Mouse (Mus musculus) G1E (cell line): Measurements from ENCODE around the gene Cyp1a2. TPM values are rescaled to one million over a fixed set of nuclear protein-coding genes. Genes with fewer than 3 reads are reported as not detected.

Source experiments
- ATAC-seq: 2 replicates; pipeline ENCODE4 v1.8.0; 2016; ENCODE audit warnings: mild to moderate bottlenecking; ENCODE audit not compliant: insufficient number of reproducible peaks, poor library complexity, low FRiP score, severe bottlenecking; ENCODE audit errors: extremely low read depth
- DNase-seq: peaks from one replicate; pipeline ENCODE4 v3.0.0; 2012; ENCODE audit warnings: low spot score
- H3K27me3 ChIP-seq: 2 replicates; pipeline ENCODE4 v1.6.1; 2012; ENCODE audit warnings: mild to moderate bottlenecking, low read length, inconsistent platforms; ENCODE audit not compliant: insufficient read depth
- H3K36me3 ChIP-seq: replicated peaks from 2 replicates; pipeline ENCODE3; 2012; ENCODE audit warnings: mild to moderate bottlenecking, inconsistent platforms
- H3K4me1 ChIP-seq: 2 replicates; pipeline ENCODE4 v1.6.1; 2012; ENCODE audit warnings: low read depth, low read length, inconsistent platforms, mixed read lengths; ENCODE audit not compliant: insufficient read depth
- H3K4me3 ChIP-seq: 2 replicates; pipeline ENCODE4 v1.5.1; 2012; ENCODE audit warnings: low read depth, mild to moderate bottlenecking, inconsistent platforms, low read length, moderate library complexity, mixed read lengths
- H3K9me3 ChIP-seq: replicated peaks from 2 replicates; pipeline ENCODE4 v1.6.1; 2012; ENCODE audit warnings: inconsistent platforms
- CTCF ChIP-seq: IDR thresholded peaks from 2 replicates; pipeline ENCODE4 v1.5.1; 2012; ENCODE audit warnings: low read depth, low read length, inconsistent platforms, mixed read lengths
- GATA1 ChIP-seq: IDR thresholded peaks from 2 replicates; pipeline ENCODE4 v1.6.1; 2012; ENCODE audit warnings: borderline replicate concordance, low read length, inconsistent platforms, mixed read lengths
- GATA2 ChIP-seq: IDR thresholded peaks from 2 replicates; pipeline ENCODE4 v1.6.1; 2012; ENCODE audit warnings: low read depth, low read length, inconsistent platforms, borderline replicate concordance
- POLR2AphosphoS5 ChIP-seq: IDR thresholded peaks from 2 replicates; pipeline ENCODE4 v1.6.1; 2012; ENCODE audit warnings: low read depth, low read length, inconsistent platforms; ENCODE audit not compliant: insufficient replicate concordance
- TAL1 ChIP-seq: conservative IDR thresholded peaks from 2 replicates; pipeline ENCODE4 v1.6.1; 2012; ENCODE audit warnings: low read depth, low read length, inconsistent platforms, mixed read lengths
- polyA plus RNA-seq: library from polyadenylated mRNA; stranded (reverse); fragments of >175 nt; gene quantifications from 2 replicates; pipeline ENCODE4 v1.2.3, GENCODE M21; 2012
- total RNA-seq, 2 experiments: library from RNA; stranded (forward) in 1 of 2; stranded (reverse) in 1 of 2; fragments of 200-1000 nt in 1 of 2; fragments of >200 nt in 1 of 2; fragmentation: Nextera tagmentation in 1 of 2; gene quantifications; 2 replicates each; pipeline ENCODE4 v1.2.3; 2014 to 2017

The Cyp1a2 gene
- total and polyA plus RNA-seq, 3 experiments = not detected

- Histone ChIP-seq H3K4me3 (no peak overlapping the region), H3K27me3 (peaks cover 34% of the 10 kb centered on the region), H3K9me3 (no peaks in the 10 kb centered on the region), H3K4me1 (no peaks in the 10 kb centered on the region), H3K36me3 (no peaks in the 10 kb centered on the region)
- DNase-seq (no peak), ATAC-seq (no peak)
- TF ChIP-seq CTCF (no peak), POLR2AphosphoS5 (no peak), GATA2 (no peak), TAL1 (no peak), GATA1 (no peak)
These were observed 15.7 kb downstream of the Cyp1a2 start for GRCm38 (mm10) chr9:57667817-57668216.

- Histone ChIP-seq H3K4me1 (no peaks in the 10 kb centered on the region), H3K36me3 (no peaks in the 10 kb centered on the region), H3K9me3 (no peaks in the 10 kb centered on the region), H3K27me3 (peaks cover 34% of the 10 kb centered on the region), H3K4me3 (no peak overlapping the region)
- no peak for TF ChIP-seq POLR2AphosphoS5
- TF ChIP-seq CTCF = no peak
- no peak for TF ChIP-seq TAL1
- no peak for TF ChIP-seq GATA2
- no peak for TF ChIP-seq GATA1
- ATAC-seq (no peak), DNase-seq (no peak)
These were observed 16.4 kb downstream of the Cyp1a2 start for GRCm38 (mm10) chr9:57667136-57667535.

GRCm38 (mm10) chr9:57666536-57666935 is 17.0 kb downstream of the Cyp1a2 start:
- no peak for DNase-seq
- H3K27me3 ChIP-seq = peaks cover 36% of the 10 kb centered on the region
- ATAC-seq = no peak
- H3K4me3 ChIP-seq = no peak overlapping the region
- no peak for TF ChIP-seq CTCF
- TF ChIP-seq TAL1 = no peak
- TF ChIP-seq GATA2 = no peak
- no peak for TF ChIP-seq GATA1
- no peak for TF ChIP-seq POLR2AphosphoS5
- no peaks in the 10 kb centered on the region for H3K9me3 ChIP-seq
- H3K36me3 ChIP-seq = no peaks in the 10 kb centered on the region
- H3K4me1 ChIP-seq = no peaks in the 10 kb centered on the region

- no peaks in the 10 kb centered on the region for H3K36me3 ChIP-seq
- no peak for ATAC-seq
- H3K27me3 ChIP-seq = peaks cover 39% of the 10 kb centered on the region
- H3K4me1 ChIP-seq = peaks cover 13% of the 10 kb centered on the region
- TF ChIP-seq GATA1 = no peak
- H3K4me3 ChIP-seq = no peak overlapping the region
- no peak for DNase-seq
- no peaks in the 10 kb centered on the region for H3K9me3 ChIP-seq
These were observed 18.9 kb downstream of the Cyp1a2 start for GRCm38 (mm10) chr9:57664616-57665015.

- Histone ChIP-seq H3K4me1 (peaks cover 14% of the 10 kb centered on the region), H3K36me3 (no peaks in the 10 kb centered on the region), H3K27me3 (peaks cover 20% of the 10 kb centered on the region), H3K9me3 (no peaks in the 10 kb centered on the region), H3K4me3 (no peak overlapping the region)
- DNase-seq (no peak), ATAC-seq (no peak)
- TF ChIP-seq GATA1 (no peak), CTCF (no peak), POLR2AphosphoS5 (no peak), GATA2 (no peak), TAL1 (no peak)
These were observed 22.0 kb downstream of the Cyp1a2 start for GRCm38 (mm10) chr9:57661552-57661951.

GRCm38 (mm10) chr9:57660501-57660900 is 23.0 kb downstream of the Cyp1a2 start:
- Histone ChIP-seq H3K36me3 (no peaks in the 10 kb centered on the region), H3K4me1 (peaks cover 22% of the 10 kb centered on the region), H3K9me3 (no peaks in the 10 kb centered on the region), H3K4me3 (no peak overlapping the region), H3K27me3 (peaks cover 13% of the 10 kb centered on the region)
- DNase-seq (no peak), ATAC-seq (no peak)
- TF ChIP-seq GATA2 = no peak
- 0 out of 2 replicates have a peak, but pooled peaks have one; percentile 18 for TF ChIP-seq TAL1

- DNase-seq (peak; percentile 47), ATAC-seq (no peak)
These were observed 23.7 kb downstream of the Cyp1a2 start for GRCm38 (mm10) chr9:57659774-57660173.

More at GRCm38 (mm10) chr9:57659774-57660173, 23.7 kb downstream of the Cyp1a2 start:
- Histone ChIP-seq H3K4me1 (peaks cover 22% of the 10 kb centered on the region), H3K27me3 (peaks cover 13% of the 10 kb centered on the region), H3K4me3 (no peak overlapping the region), H3K36me3 (no peaks in the 10 kb centered on the region), H3K9me3 (no peaks in the 10 kb centered on the region)
- TF ChIP-seq POLR2AphosphoS5 = no peak
- TF ChIP-seq GATA1 = no peak
- no peak for TF ChIP-seq TAL1
- no peak for TF ChIP-seq GATA2
- TF ChIP-seq CTCF = peak; percentile 50; the same call in 1 of the 2 replicates
